Mouse (Mus musculus) limb, embryonic 13.5 days (tissue): ENCODE data around the gene Ptpa. TPM values are rescaled to one million over a fixed set of nuclear protein-coding genes. Genes with fewer than 3 reads are reported as not detected.

ENCODE experiments used
- ATAC-seq: fragments of 200-750 bp; cut with Nextera tagmentation; 2 replicates; pipeline ENCODE4 v1.8.0; 2017; ENCODE audit warnings: low read depth, moderate number of reproducible peaks, moderate TSS enrichment; ENCODE audit not compliant: low FRiP score
- H3K27ac ChIP-seq: fragments of 300-500 bp; sonication (generic); 2 replicates; pipeline ENCODE4 v1.5.1; 2015; ENCODE audit warnings: inconsistent platforms, mild to moderate bottlenecking, moderate library complexity
- H3K27me3 ChIP-seq: fragments of 300-500 bp; sonication (generic); 2 replicates; pipeline ENCODE4 v1.6.1; 2015; ENCODE audit warnings: mild to moderate bottlenecking, inconsistent platforms
- H3K36me3 ChIP-seq: fragments of 300-500 bp; sonication (generic); 2 replicates; pipeline ENCODE4 v1.6.1; 2015; ENCODE audit warnings: inconsistent platforms, mild to moderate bottlenecking, moderate library complexity
- H3K4me1 ChIP-seq: fragments of 300-500 bp; sonication (generic); 2 replicates; pipeline ENCODE4 v1.6.1; 2015; ENCODE audit warnings: inconsistent platforms
- H3K4me2 ChIP-seq: fragments of 300-500 bp; sonication (generic); replicated peaks from 2 replicates; pipeline ENCODE4 v1.6.1; 2015; ENCODE audit warnings: inconsistent platforms, mild to moderate bottlenecking, moderate library complexity
- H3K4me3 ChIP-seq: fragments of 300-500 bp; sonication (generic); 2 replicates; pipeline ENCODE4 v1.5.1; 2015; ENCODE audit warnings: moderate library complexity, mild to moderate bottlenecking, inconsistent platforms
- H3K9ac ChIP-seq: fragments of 300-500 bp; sonication (generic); 2 replicates; pipeline ENCODE4 v1.6.1; 2015; ENCODE audit warnings: mild to moderate bottlenecking, inconsistent platforms
- H3K9me3 ChIP-seq: fragments of 300-500 bp; sonication (generic); 2 replicates; pipeline ENCODE4 v1.6.1; 2016; ENCODE audit warnings: inconsistent platforms
- WGBS: fragments of 180-500 bp; shearing (Covaris S2); methylation state at CpG from one replicate; pipeline ENCODE4 v1.1.7; 2015; 5-methylcytosine and 5-hydroxymethylcytosine counted together
- polyA plus RNA-seq: library from polyadenylated mRNA; unstranded; fragments of >200 nt; fragmentation: Nextera tagmentation; extraction: Ambion mirVana; gene quantifications from 2 replicates; pipeline ENCODE4 v1.2.1, GENCODE M21; 2015

The Ptpa gene
- polyA plus RNA-seq, 1 experiment from 2014 or later: 150 TPM

DNA sequence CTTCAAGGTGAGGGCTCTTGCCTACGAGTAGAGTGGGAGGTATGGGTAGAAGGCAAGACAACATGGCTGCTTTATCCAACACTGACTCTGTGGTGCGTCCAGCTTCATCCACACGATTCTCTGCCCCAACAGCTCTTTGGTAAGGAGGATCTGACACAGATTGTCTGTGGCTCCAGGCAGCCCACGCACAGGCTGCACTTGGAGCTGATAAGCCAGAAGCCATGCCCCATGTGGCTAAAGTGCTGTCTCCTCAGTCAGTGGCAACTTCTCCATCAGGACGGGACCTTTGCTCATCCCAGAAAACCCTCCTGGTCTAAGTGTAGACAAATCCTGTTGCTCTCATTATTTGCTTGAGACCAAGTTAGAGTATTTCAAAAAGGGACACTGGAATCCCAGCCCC is 38.7 kb downstream of the Ptpa start:
- Histone ChIP-seq H3K4me2 (no peak overlapping the region), H3K36me3 (peaks cover 40% of the 10 kb centered on the region), H3K9me3 (peaks cover 7% of the 10 kb centered on the region), H3K27ac (no peak overlapping the region), H3K4me3 (no peak overlapping the region), H3K9ac (no peak overlapping the region), H3K4me1 (peaks cover 20% of the 10 kb centered on the region; the same call in 1 of the 2 replicates), H3K27me3 (no peaks in the 10 kb centered on the region)
- WGBS: 86% methylated on average over 5 of the region's 5 CpGs
- no peak for ATAC-seq

DNA sequence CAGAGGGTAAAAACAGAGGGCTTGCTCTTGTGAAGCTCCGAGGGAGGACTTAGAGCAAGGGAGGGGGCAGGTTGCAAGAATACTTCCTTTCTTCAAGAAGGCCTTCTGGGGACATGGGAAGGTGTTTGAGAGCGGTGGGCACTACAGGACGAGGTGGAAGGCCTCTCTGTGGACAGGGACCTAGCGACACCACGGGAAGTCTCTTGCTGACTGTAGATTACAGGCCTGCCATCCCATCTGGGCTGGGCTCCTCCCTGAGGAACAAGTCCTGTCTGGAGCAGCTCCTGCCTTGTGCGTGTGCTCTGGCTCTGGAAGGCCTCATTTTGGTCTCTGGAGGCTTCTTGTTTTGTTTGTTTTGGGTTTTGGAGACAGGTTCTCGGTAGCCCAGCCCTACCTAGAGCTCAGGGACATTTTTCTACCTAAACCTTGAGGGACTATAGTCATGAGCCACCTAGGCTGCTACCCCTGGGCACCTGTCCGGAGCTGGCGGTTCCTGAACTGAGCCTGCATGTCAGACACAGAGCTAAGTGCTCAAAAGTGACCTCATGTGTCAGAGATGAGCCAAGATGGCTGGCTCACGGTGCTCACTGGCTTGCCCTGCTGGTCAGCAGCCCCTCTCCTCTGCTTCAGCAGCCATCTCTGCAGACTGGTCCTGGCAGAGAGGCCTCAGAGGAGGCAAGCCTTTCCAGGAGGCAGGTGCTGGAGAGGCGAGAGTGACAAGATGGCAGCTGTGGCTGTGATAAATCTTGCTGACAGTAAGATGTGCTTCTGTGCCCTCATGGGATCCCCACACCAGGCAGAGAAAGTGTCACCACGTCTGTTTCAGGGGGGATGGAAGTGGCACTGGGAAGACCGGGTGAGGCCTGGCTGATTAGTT is 40.5 kb downstream of the Ptpa start:
- Histone ChIP-seq H3K27ac (peak overlapping the region; percentile 6; the same call in 1 of the 2 replicates), H3K9me3 (no peaks in the 10 kb centered on the region), H3K36me3 (peaks cover 26% of the 10 kb centered on the region), H3K27me3 (no peaks in the 10 kb centered on the region), H3K9ac (0 out of 2 replicates have a peak overlapping the region, but pooled peaks have one; percentile 13), H3K4me1 (peaks cover 20% of the 10 kb centered on the region; the same call in 1 of the 2 replicates), H3K4me2 (no peak overlapping the region), H3K4me3 (no peak overlapping the region)
- no peak for ATAC-seq
- WGBS: 69% methylated on average over 13 of the region's 13 CpGs

DNA sequence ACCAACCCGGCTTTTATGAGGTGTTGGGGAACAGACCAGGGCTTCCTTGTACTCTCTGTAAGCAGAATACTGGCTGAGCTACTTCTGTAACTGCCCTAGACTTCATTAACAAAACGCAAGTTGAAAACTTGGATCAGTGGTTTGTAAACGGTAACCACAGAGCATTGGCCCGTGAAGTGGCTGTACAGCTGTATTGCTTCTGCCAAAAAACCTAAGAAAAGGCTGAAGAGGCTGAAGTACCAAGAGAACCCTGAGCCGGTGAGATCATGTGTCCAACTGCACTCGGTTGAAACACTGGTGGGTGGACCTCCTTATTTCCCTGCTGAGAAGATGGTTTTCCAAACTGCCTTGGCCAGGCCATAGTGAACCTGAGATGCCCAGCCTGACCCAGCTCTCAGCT is 42.5 kb downstream of the Ptpa start:
- 74% methylated on average over 6 of the region's 6 CpGs for WGBS
- Histone ChIP-seq H3K27me3 (no peaks in the 10 kb centered on the region), H3K4me1 (peaks cover 23% of the 10 kb centered on the region), H3K4me3 (no peak overlapping the region), H3K4me2 (no peak overlapping the region), H3K36me3 (peaks cover 17% of the 10 kb centered on the region), H3K27ac (no peak overlapping the region; the same call in 1 of the 2 replicates), H3K9ac (no peak overlapping the region), H3K9me3 (no peaks in the 10 kb centered on the region)
- no peak for ATAC-seq

DNA sequence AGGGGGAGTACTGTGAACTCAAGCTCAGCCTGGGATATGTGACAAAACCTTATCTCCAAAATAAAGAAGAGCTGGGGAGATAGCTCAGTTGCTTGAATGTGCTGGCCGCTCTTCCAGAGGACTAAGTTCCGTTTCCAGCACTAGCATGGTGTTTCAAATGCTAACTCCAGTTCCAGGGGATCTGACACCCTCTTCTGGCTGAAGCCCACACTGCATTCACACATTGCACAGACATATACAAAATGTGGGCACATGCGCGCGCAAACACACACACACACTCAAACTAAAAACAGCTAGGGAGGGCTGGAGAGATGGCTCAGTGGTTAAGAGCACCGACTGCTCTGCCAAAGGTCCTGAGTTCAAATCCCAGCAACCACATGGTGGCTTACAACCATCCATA is 43.4 kb downstream of the Ptpa start:
- no peaks in the 10 kb centered on the region for H3K27me3 ChIP-seq
- peaks cover 9% of the 10 kb centered on the region for H3K36me3 ChIP-seq
- no peak for ATAC-seq
- no peak overlapping the region for H3K9ac ChIP-seq
- H3K4me1 ChIP-seq: peaks cover 32% of the 10 kb centered on the region
- peak overlapping the region; percentile 28; the same call in 1 of the 2 replicates for H3K27ac ChIP-seq
- H3K4me2 ChIP-seq: no peak overlapping the region
- no peaks in the 10 kb centered on the region for H3K9me3 ChIP-seq
- 87% methylated on average over 6 of the region's 6 CpGs for WGBS
- no peak overlapping the region for H3K4me3 ChIP-seq

DNA sequence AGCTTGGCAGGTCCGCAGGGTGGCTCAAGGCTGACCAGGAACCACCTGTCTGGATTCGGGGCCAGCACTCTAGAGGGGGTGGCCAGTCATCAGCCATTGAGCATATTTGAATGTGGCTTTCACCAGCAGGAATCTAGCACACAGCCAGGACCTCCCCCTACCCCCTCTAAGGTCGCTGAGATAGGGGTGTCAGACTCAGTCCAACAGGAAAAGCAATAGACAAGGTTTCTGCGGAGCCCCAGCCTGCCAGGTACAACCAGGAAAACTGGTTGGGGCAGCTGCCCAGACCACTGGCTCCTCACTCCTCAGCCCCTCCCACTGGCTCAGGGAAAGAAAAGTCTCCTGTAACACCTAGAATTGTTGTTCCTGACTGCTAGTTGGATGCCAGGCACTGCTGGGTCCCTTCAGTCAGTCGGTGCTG is 47.5 kb downstream of the Ptpa start:
- H3K4me2 ChIP-seq: peak overlapping the region; percentile 63
- peaks cover 5% of the 10 kb centered on the region for H3K36me3 ChIP-seq
- WGBS: 4% methylated on average over 5 of the region's 5 CpGs
- H3K4me3 ChIP-seq: peak overlapping the region; percentile 31
- peak; percentile 6; the same call in 1 of the 2 replicates for ATAC-seq
- no peaks in the 10 kb centered on the region for H3K27me3 ChIP-seq
- peaks cover 35% of the 10 kb centered on the region for H3K4me1 ChIP-seq
- H3K27ac ChIP-seq: peak overlapping the region; percentile 61; the same call in 1 of the 2 replicates
- H3K9ac ChIP-seq: 0 out of 2 replicates have a peak overlapping the region, but pooled peaks have one; percentile 45
- no peaks in the 10 kb centered on the region for H3K9me3 ChIP-seq

DNA sequence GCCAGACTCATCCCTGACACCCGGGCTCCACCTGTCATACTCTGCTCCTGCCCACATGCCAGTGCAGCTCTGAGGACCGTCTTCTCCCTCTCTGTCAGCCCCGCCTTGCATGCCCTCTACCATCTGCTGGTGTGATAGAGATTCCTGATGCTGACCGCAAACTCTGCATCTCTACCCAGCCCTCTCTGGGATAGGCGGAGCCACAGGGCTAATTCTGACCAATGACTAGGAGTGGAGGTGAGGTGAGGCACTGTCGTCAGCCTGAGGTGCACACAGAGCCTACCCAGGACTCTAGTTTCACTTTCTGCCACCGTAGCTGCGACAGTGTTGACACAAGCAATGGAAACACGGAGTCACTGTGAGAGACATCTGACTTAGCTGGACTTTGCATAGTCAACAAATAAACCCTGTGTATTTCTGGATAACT is 48.1 kb downstream of the Ptpa start:
- ATAC-seq: peak; percentile 82
- H3K4me3 ChIP-seq: peak overlapping the region; percentile 31
- H3K4me2 ChIP-seq: peak overlapping the region; percentile 63
- H3K9me3 ChIP-seq: no peaks in the 10 kb centered on the region
- no peaks in the 10 kb centered on the region for H3K27me3 ChIP-seq
- H3K9ac ChIP-seq: peak overlapping the region; percentile 45
- 4% methylated on average over 9 of the region's 9 CpGs for WGBS
- H3K36me3 ChIP-seq: peaks cover 4% of the 10 kb centered on the region
- H3K4me1 ChIP-seq: peaks cover 38% of the 10 kb centered on the region
- peak overlapping the region; percentile 61; the same call in 1 of the 2 replicates for H3K27ac ChIP-seq

DNA sequence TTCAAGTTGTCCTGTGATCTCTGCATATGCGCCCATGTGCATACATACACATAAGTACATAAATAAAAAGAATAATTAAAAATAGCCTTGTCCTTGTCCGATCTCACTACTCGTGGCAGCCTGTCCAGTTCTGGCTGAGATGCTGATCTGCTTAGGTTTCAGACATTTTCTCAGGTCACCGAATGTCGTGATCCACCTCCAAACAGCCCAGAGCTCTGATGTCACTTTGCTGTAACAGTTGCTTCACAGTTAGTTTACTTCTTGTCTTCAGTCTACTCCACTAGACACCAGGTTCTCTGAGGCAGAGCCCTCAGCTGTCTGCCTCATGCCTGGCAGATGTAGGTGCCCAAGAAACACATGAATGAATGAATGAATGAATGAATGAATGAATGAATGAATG is 48.6 kb downstream of the Ptpa start:
- 64% methylated on average over 5 of the region's 5 CpGs for WGBS
- Histone ChIP-seq H3K36me3 (no peaks in the 10 kb centered on the region), H3K9me3 (no peaks in the 10 kb centered on the region), H3K4me1 (peaks cover 42% of the 10 kb centered on the region), H3K4me2 (peak overlapping the region; percentile 63), H3K9ac (no peak overlapping the region), H3K27me3 (no peaks in the 10 kb centered on the region), H3K4me3 (peak overlapping the region; percentile 31), H3K27ac (peak overlapping the region; percentile 61; the same call in 1 of the 2 replicates)
- no peak for ATAC-seq

DNA sequence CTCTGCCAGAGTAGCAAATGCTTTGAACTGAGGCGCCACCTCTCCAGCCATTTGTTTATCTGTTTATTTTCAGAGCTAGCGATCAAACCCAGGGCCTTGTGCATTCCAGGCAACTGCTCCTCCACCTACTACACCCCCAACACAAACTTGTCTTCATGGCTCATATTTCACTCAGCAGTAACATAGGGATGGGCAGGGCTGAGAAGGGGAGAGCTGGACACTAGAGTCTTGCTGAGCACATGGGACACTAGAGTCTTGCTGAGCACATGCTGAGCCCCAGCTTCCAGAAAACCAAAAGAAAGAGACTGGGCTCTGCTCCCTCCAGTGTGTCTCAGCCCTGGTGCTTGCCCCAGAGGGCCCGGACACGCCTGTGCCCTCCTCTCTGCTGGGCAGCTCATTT is 50.9 kb downstream of the Ptpa start:
- WGBS: 47% methylated on average over 4 of the region's 4 CpGs
- Histone ChIP-seq H3K4me2 (no peak overlapping the region), H3K4me1 (peaks cover 55% of the 10 kb centered on the region), H3K4me3 (no peak overlapping the region), H3K27me3 (no peaks in the 10 kb centered on the region), H3K36me3 (no peaks in the 10 kb centered on the region), H3K27ac (no peak overlapping the region; the same call in 1 of the 2 replicates), H3K9ac (0 out of 2 replicates have a peak overlapping the region, but pooled peaks have one; percentile 43), H3K9me3 (no peaks in the 10 kb centered on the region)
- no peak for ATAC-seq

DNA sequence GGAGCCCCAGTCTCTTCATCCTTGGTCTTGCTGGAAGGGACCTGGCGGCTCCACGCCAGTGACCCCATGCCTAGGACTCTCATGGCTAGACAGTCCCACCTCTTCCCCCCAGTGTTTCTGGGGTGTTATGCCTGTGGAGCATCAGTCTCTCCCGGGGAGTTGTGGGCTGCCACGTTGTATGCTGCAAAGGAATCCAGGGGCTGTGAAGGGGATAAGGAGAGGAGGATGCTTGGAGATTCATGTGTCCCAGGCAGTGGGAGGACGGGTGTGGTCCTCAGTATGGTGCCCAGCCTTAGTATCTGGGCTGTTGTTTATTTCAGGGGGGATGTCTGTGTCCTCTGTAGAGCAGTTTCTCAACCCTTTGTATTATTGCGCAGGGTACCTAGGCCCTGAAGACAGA is 53.2 kb downstream of the Ptpa start:
- WGBS: 45% methylated on average over 6 of the region's 6 CpGs
- peaks cover 42% of the 10 kb centered on the region for H3K4me1 ChIP-seq
- no peak for ATAC-seq

DNA sequence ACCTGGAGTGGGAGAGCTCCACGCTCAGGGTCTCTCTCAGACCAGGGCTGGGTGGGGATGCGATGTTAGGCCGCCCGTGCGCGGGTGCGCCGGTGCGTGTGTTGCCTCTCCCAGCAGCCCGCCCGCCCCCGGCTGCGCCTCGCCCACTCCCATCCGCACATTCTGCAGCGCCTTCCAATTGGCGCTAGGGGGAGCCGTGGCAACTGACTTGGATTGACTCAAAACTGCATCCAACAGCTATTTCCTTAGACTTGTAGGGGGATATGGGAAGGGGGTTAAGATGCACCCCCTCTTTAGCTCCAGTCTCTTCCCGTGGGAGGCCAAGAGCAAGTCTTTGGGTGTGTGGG is 53.9 kb downstream of the Ptpa start:
- 0 out of 2 replicates have a peak, but pooled peaks have one; percentile 7 for ATAC-seq
- Histone ChIP-seq H3K4me3 (peak overlapping the region; percentile 97), H3K27ac (peak overlapping the region; percentile 98), H3K9me3 (no peaks in the 10 kb centered on the region), H3K9ac (peak overlapping the region; percentile 76), H3K36me3 (no peaks in the 10 kb centered on the region), H3K27me3 (no peaks in the 10 kb centered on the region), H3K4me2 (peak overlapping the region; percentile 97), H3K4me1 (peaks cover 40% of the 10 kb centered on the region)
- 0% methylated on average over 19 of the region's 19 CpGs for WGBS

More for the DNA sequence above, 53.2 kb downstream of the Ptpa start:
- Histone ChIP-seq H3K4me3 (peak overlapping the region; percentile 97), H3K27me3 (no peaks in the 10 kb centered on the region), H3K9ac (peak overlapping the region; percentile 76), H3K27ac (0 out of 2 replicates have a peak overlapping the region, but pooled peaks have one; percentile 10), H3K4me2 (peak overlapping the region; percentile 97), H3K36me3 (no peaks in the 10 kb centered on the region), H3K9me3 (no peaks in the 10 kb centered on the region)

DNA sequence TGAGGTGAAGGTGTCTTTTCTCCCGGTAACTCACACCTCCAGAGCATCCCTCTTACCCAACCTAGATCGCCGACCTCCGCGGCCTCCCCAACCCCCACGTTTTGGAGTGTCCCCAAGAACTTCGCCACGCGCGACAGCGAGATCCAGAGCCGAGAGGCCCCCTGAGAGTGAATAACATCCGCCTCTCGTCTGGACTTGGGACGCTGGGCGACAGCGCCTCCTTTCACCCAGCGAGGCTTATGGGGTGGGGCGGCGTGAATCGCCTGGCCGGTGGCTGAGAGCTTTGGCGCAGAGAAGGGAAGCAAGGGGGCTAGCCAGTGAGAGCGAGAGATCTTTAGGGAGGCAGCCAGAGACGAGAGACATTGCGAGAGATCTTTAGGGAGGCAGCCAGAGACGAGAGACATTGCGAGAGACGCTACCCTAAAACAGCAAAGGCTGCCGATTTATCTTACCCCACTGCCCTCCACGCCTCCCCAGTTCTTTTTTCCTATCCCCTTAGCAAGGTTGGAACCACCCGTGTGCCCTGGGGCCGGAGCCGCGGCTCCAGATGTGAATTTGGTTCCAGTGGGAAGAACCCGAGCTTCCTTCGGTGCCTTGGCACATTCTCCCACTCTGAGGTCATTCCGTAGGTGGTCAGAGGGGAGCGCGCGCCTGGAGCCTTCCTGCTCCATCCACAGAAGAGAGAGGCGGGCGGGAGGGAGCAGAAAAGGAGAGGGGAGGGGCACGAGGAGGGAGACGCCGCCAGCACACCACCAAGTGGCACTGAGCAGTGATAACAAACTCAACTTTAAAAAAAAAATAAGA is 54.5 kb downstream of the Ptpa start:
- peak overlapping the region; percentile 97 for H3K4me2 ChIP-seq
- ATAC-seq: 0 out of 2 replicates have a peak, but pooled peaks have one; percentile 7
- peaks cover 43% of the 10 kb centered on the region for H3K4me1 ChIP-seq
- H3K27me3 ChIP-seq: no peaks in the 10 kb centered on the region
- peak overlapping the region; percentile 98 for H3K27ac ChIP-seq
- WGBS: under 1% methylated on average over 46 of the region's 46 CpGs
- no peaks in the 10 kb centered on the region for H3K36me3 ChIP-seq
- H3K9ac ChIP-seq: peak overlapping the region; percentile 76
- H3K4me3 ChIP-seq: peak overlapping the region; percentile 97
- H3K9me3 ChIP-seq: no peaks in the 10 kb centered on the region
